Mouse (Mus musculus) CH12.LX (cell line): Measurements from ENCODE around the gene Edc3. TPM values are rescaled to one million over a fixed set of nuclear protein-coding genes. Genes with fewer than 3 reads are reported as not detected.

Source experiments
- DNase-seq: peaks from one replicate; pipeline ENCODE4 v3.0.0-alpha.2; 2013; ENCODE audit errors: extremely low read depth
- H3K27ac ChIP-seq: 2 replicates; pipeline ENCODE4 v1.5.1; 2012; ENCODE audit warnings: low read depth, mild to moderate bottlenecking, control low read depth, moderate library complexity; ENCODE audit not compliant: insufficient read depth
- H3K27me3 ChIP-seq: replicated peaks from 2 replicates; pipeline ENCODE3; 2012; ENCODE audit warnings: inconsistent platforms
- H3K36me3 ChIP-seq, 2 experiments: replicated peaks in 1 of 2; 2 replicates each; pipeline versions ENCODE3 to v1.6.1; 2012; ENCODE audit warnings: inconsistent platforms in 1 of 2, low read length in 1 of 2, mild to moderate bottlenecking in 1 of 2, mixed read lengths in 1 of 2, moderate library complexity in 1 of 2; ENCODE audit not compliant: control insufficient read depth in 1 of 2, insufficient read depth in 1 of 2
- H3K4me1 ChIP-seq, 2 experiments: 2 replicates each; pipeline ENCODE4 v1.6.1; 2012; ENCODE audit warnings: inconsistent platforms in 1 of 2, moderate library complexity in 1 of 2; ENCODE audit not compliant: insufficient read depth in 2 of 2, control insufficient read depth in 1 of 2
- H3K4me2 ChIP-seq: 2 replicates; pipeline ENCODE4 v1.6.1; 2012; ENCODE audit warnings: low read depth, mild to moderate bottlenecking, control low read depth; ENCODE audit not compliant: poor library complexity, insufficient read depth, severe bottlenecking
- H3K4me3 ChIP-seq, 3 experiments: fragments of 150-350 bp in 1 of 3; sonication (generic) in 1 of 3; replicated peaks in 1 of 3; 2 replicates each; pipeline versions ENCODE3 to v1.5.1; 2011 to 2012; ENCODE audit warnings: low read depth in 2 of 3, low read length in 2 of 3, mild to moderate bottlenecking in 2 of 3, moderate library complexity in 2 of 3, control low read depth in 1 of 3, improper control_type of control experiment in 1 of 3, inconsistent platforms in 1 of 3, mixed read lengths in 1 of 3; ENCODE audit not compliant: poor library complexity in 1 of 3
- H3K79me2 ChIP-seq: replicated peaks from 2 replicates; pipeline ENCODE4 v1.6.1; 2012; ENCODE audit warnings: mild to moderate bottlenecking, moderate library complexity; ENCODE audit not compliant: control insufficient read depth, poor library complexity, insufficient read depth, severe bottlenecking; ENCODE audit errors: extremely low read depth
- H3K9ac ChIP-seq: 2 replicates; pipeline ENCODE4 v1.6.1; 2012; ENCODE audit warnings: low read depth, mild to moderate bottlenecking, control low read depth, moderate library complexity; ENCODE audit not compliant: insufficient read depth
- H3K9me3 ChIP-seq: replicated peaks from 2 replicates; pipeline ENCODE3; 2012; ENCODE audit warnings: low read length, inconsistent platforms, mixed read lengths
- BHLHE40 ChIP-seq: IDR thresholded peaks from 2 replicates; pipeline ENCODE4 v1.6.1; 2011; ENCODE audit warnings: mild to moderate bottlenecking, low read depth, low read length, improper control_type of control experiment
- CHD1 ChIP-seq: IDR thresholded peaks from 2 replicates; pipeline ENCODE4 v1.6.1; 2012; ENCODE audit warnings: low read depth, low read length, improper control_type of control experiment, inconsistent platforms
- CHD2 ChIP-seq: IDR thresholded peaks from 2 replicates; pipeline ENCODE4 v1.6.1; 2011; ENCODE audit warnings: low read length, improper control_type of control experiment
- CTCF ChIP-seq, 2 experiments: IDR thresholded peaks in 1 of 2; conservative IDR thresholded peaks in 1 of 2; 2 replicates each; pipeline ENCODE4 v1.5.1; 2011 to 2012; ENCODE audit warnings: low read depth in 2 of 2, low read length in 2 of 2, improper control_type of control experiment in 1 of 2, inconsistent platforms in 1 of 2, mild to moderate bottlenecking in 1 of 2, moderate library complexity in 1 of 2
- E2F4 ChIP-seq: IDR thresholded peaks from 2 replicates; pipeline ENCODE4 v1.6.1; 2011; ENCODE audit warnings: low read depth, low read length, improper control_type of control experiment; ENCODE audit not compliant: insufficient replicate concordance
- ELF1 ChIP-seq: IDR thresholded peaks from 2 replicates; pipeline ENCODE4 v1.6.1; 2014; ENCODE audit warnings: low read depth, mild to moderate bottlenecking, inconsistent platforms, low read length, improper control_type of control experiment
- EP300 ChIP-seq: IDR thresholded peaks from 2 replicates; pipeline ENCODE4 v1.6.1; 2011; ENCODE audit warnings: low read length, improper control_type of control experiment
- GABPA ChIP-seq: IDR thresholded peaks from 2 replicates; pipeline ENCODE4 v1.6.1; 2012; ENCODE audit warnings: low read depth, low read length, improper control_type of control experiment, inconsistent platforms; ENCODE audit not compliant: insufficient replicate concordance
- HCFC1 ChIP-seq: IDR thresholded peaks from 2 replicates; pipeline ENCODE4 v1.6.1; 2012; ENCODE audit warnings: low read depth, mild to moderate bottlenecking, inconsistent platforms, low read length, improper control_type of control experiment
- JUN ChIP-seq: IDR thresholded peaks from 2 replicates; pipeline ENCODE4 v1.6.1; 2011; ENCODE audit warnings: low read depth, mild to moderate bottlenecking, low read length, improper control_type of control experiment, moderate library complexity; ENCODE audit not compliant: insufficient read depth
- JUND ChIP-seq: conservative IDR thresholded peaks from 2 replicates; pipeline ENCODE4 v1.6.1; 2011; ENCODE audit warnings: low read depth, low read length, improper control_type of control experiment
- KAT2A ChIP-seq: IDR thresholded peaks from 2 replicates; pipeline ENCODE4 v1.6.1; 2012; ENCODE audit warnings: low read length, improper control_type of control experiment, inconsistent platforms; ENCODE audit not compliant: insufficient replicate concordance
- MAFK ChIP-seq: IDR thresholded peaks from 2 replicates; pipeline ENCODE4 v1.6.1; 2011; ENCODE audit warnings: low read length, improper control_type of control experiment; ENCODE audit not compliant: insufficient replicate concordance
- MAX ChIP-seq: IDR thresholded peaks from 2 replicates; pipeline ENCODE4 v1.6.1; 2011; ENCODE audit warnings: low read length, improper control_type of control experiment
- MAZ ChIP-seq: IDR thresholded peaks from 2 replicates; pipeline ENCODE4 v1.6.1; 2012; ENCODE audit warnings: low read depth, mild to moderate bottlenecking, inconsistent platforms, low read length, improper control_type of control experiment, moderate library complexity
- MEF2A ChIP-seq: IDR thresholded peaks from 2 replicates; pipeline ENCODE4 v1.6.1; 2014; ENCODE audit warnings: low read depth, mild to moderate bottlenecking, inconsistent platforms, low read length, improper control_type of control experiment, borderline replicate concordance
- MXI1 ChIP-seq: IDR thresholded peaks from 2 replicates; pipeline ENCODE4 v1.6.1; 2011; ENCODE audit warnings: mild to moderate bottlenecking, low read depth, low read length, improper control_type of control experiment
- MYC ChIP-seq: IDR thresholded peaks from 2 replicates; pipeline ENCODE4 v1.6.1; 2011; ENCODE audit warnings: low read depth, mild to moderate bottlenecking, improper control_type of control experiment, low read length
- NELFE ChIP-seq: IDR thresholded peaks from 2 replicates; pipeline ENCODE4 v1.6.1; 2011; ENCODE audit warnings: low read depth, low read length, improper control_type of control experiment
- NRF1 ChIP-seq: IDR thresholded peaks from 2 replicates; pipeline ENCODE4 v1.6.1; 2014; ENCODE audit warnings: low read depth, mild to moderate bottlenecking, inconsistent platforms, low read length, improper control_type of control experiment, moderate library complexity
- PAX5 ChIP-seq: IDR thresholded peaks from 2 replicates; pipeline ENCODE4 v1.6.1; 2012; ENCODE audit warnings: low read length, inconsistent platforms, mixed read lengths
- POLR2A ChIP-seq: IDR thresholded peaks from 2 replicates; pipeline ENCODE4 v1.6.1; 2011; ENCODE audit warnings: low read depth, mild to moderate bottlenecking, improper control_type of control experiment, low read length
- SIN3A ChIP-seq: IDR thresholded peaks from 2 replicates; pipeline ENCODE4 v1.6.1; 2012; ENCODE audit warnings: low read length, improper control_type of control experiment, inconsistent platforms
- SMC3 ChIP-seq: IDR thresholded peaks from 2 replicates; pipeline ENCODE4 v1.6.1; 2011; ENCODE audit warnings: low read depth, low read length, improper control_type of control experiment
- TBP ChIP-seq: conservative IDR thresholded peaks from 2 replicates; pipeline ENCODE4 v1.6.1; 2011; ENCODE audit warnings: low read depth, low read length, improper control_type of control experiment
- TCF12 ChIP-seq: IDR thresholded peaks from 2 replicates; pipeline ENCODE4 v1.6.1; 2014; ENCODE audit warnings: low read depth, mild to moderate bottlenecking, inconsistent platforms, low read length, improper control_type of control experiment
- UBTF ChIP-seq: IDR thresholded peaks from 2 replicates; pipeline ENCODE4 v1.6.1; 2012; ENCODE audit warnings: low read depth, mild to moderate bottlenecking, inconsistent platforms, low read length, improper control_type of control experiment, moderate library complexity
- USF2 ChIP-seq: conservative IDR thresholded peaks from 2 replicates; pipeline ENCODE4 v1.6.1; 2011; ENCODE audit warnings: low read depth, low read length, improper control_type of control experiment
- ZKSCAN1 ChIP-seq: IDR thresholded peaks from 2 replicates; pipeline ENCODE4 v1.6.1; 2012; ENCODE audit warnings: low read depth, inconsistent platforms, low read length, improper control_type of control experiment, borderline replicate concordance
- ZMIZ1 ChIP-seq: IDR thresholded peaks from 2 replicates; pipeline ENCODE4 v1.6.1; 2012; ENCODE audit warnings: low read depth, mild to moderate bottlenecking, inconsistent platforms, low read length, improper control_type of control experiment
- dilution Hi-C: fragments of 300-500 bp; cut with MboI; formaldehyde crosslinking; loops from 2 replicates; pipeline ENCODE4 v1.14.3; 2020; ENCODE audit warnings: low sequenced_read_pairs; ENCODE audit not compliant: extremely low pct_unique_long_range_greater_than_20kb, extremely low pct_ligation_motif_present
- in situ Hi-C: fragments of 300-500 bp; cut with MboI; formaldehyde crosslinking; loops from 3 replicates; pipeline ENCODE4 v1.14.3; 2019; ENCODE audit warnings: low sequenced_read_pairs, low pct_ligation_motif_present, low pct_unique_long_range_greater_than_20kb, mixed read lengths
- polyA plus RNA-seq: library from polyadenylated mRNA; unstranded; fragments of >175 nt; gene quantifications from 2 replicates; pipeline ENCODE4 v1.2.1, GENCODE M21; 2012; ENCODE audit warnings: low read depth; ENCODE audit not compliant: insufficient read length
- total RNA-seq, 2 experiments: library from RNA; depleted of rRNA; stranded (reverse); fragments of 300-350 nt in 1 of 2; fragments of >200 nt in 1 of 2; gene quantifications; 2 replicates each; pipeline ENCODE4 v1.2.3; 2012 to 2014

The Edc3 gene
- total and polyA plus RNA-seq, 3 experiments: 10.6 to 24.1 (median 13.6) TPM

DNA sequence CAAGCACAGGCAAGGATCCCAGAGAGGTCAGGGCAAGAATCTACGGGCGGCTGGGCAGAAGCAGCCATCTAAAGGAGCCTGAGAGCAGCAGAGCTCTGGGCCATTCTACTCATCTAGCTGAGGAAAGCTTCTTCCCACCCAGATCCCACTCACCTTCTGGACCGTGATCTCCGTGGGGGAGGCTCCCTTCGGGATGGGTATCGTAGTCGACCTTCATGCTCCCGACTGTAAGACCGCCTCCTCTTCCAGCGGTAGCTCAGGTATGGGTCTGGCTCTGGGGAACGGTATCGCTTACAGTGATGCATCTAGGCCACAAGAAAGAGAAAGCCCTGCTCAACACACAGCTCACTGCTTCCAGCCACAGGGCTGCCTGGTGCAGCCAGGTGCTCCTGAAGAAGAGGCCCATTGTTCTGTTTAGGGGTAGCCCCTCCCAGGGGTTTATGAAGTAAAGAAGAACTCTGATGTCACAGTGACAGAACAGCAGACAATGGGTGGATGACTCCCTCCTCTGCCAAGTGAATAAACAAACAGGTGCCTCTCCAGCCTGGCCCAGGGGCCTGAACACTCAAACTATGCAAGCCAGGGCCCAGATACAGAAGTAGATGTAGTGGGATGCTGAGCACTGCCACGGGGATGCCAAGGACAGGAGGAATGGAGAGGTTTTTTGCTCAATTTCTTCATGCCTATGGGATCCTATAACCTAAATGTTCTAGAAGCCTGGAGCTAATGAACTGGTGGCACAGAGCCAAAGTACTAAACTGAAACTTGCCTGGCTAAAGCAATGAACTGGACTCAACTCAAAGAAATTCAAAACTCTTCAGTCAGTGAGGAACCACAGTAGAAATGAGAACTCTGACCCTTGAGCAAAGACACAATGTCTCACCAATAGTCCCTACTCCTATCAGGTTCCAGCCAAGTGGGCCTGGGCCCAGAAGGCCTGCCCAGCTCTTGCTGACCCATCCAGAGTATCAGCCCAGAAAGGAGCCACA, 53.5 kb downstream of the Edc3 start:
- H3K9ac ChIP-seq: peak overlapping the region; percentile 5; the same call in 1 of the 2 replicates
- H3K4me3 ChIP-seq: peak overlapping the region in 1 of 3 experiments; percentile 30
- no peak overlapping the region for H3K27ac ChIP-seq
- peaks cover 4 to 49% of the 10 kb centered on the region in 2 experiments for H3K4me1 ChIP-seq
- peaks cover 7% of the 10 kb centered on the region for H3K27me3 ChIP-seq
- H3K4me2 ChIP-seq: peak overlapping the region; percentile 93; the same call in 1 of the 2 replicates
- no peaks in the 10 kb centered on the region for H3K9me3 ChIP-seq
- peaks cover 48 to 51% of the 10 kb centered on the region in 2 experiments for H3K36me3 ChIP-seq
- no peak for TF ChIP-seq NRF1
- no peak for TF ChIP-seq SMC3
- TF ChIP-seq UBTF: no peak
- no peak for TF ChIP-seq EP300
- no peak for TF ChIP-seq ZMIZ1
- no peak for TF ChIP-seq MXI1
- TF ChIP-seq CHD1: peak; percentile 59; the same call in 1 of the 2 replicates
- dilution Hi-C loops (no loop called here), in situ Hi-C loops (no loop called here)
- H3K79me2 ChIP-seq: peaks cover 59% of the 10 kb centered on the region
- DNase-seq: no peak

DNA sequence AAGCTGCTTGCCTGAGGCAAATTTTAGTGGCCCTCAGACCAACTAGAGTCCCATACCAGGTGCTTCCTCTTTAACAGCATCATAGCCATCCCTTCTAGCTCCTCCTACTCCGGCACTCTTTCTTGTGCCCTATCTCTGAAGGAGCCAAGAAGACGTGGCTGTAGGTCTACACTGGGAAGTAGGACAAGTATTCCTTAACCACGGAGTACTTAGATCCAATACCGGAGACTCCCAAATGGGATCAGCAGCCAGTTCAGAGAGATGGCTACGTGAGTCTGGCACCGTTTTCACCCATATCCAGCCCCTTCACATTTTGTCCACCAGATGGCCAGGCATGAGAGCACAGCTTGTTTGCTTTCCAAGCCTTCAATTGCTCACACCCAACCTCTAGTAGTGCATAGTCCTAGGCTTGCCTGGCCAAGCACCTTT, 54.2 kb downstream of the Edc3 start:
- H3K79me2 ChIP-seq: peaks cover 55% of the 10 kb centered on the region
- peak; percentile 65 for DNase-seq
- H3K4me3 ChIP-seq: peak overlapping the region; percentile 24 to 54 (median 30)
- dilution Hi-C loops (no loop called here), in situ Hi-C loops (no loop called here)
- H3K36me3 ChIP-seq: peaks cover 41 to 44% of the 10 kb centered on the region in 2 experiments
- H3K27me3 ChIP-seq: peaks cover 14% of the 10 kb centered on the region
- H3K9me3 ChIP-seq: no peaks in the 10 kb centered on the region
- H3K4me2 ChIP-seq: peak overlapping the region; percentile 93
- H3K9ac ChIP-seq: peak overlapping the region; percentile 84; the same call in 1 of the 2 replicates
- H3K4me1 ChIP-seq: peaks cover 4 to 50% of the 10 kb centered on the region in 2 experiments
- no peak overlapping the region for H3K27ac ChIP-seq
- TF ChIP-seq MXI1 (peak; percentile 27; the same call in 1 of the 2 replicates), CHD1 (0 out of 2 replicates have a peak, but pooled peaks have one; percentile 4), TCF12 (peak; percentile 22; the same call in 1 of the 2 replicates), POLR2A (no peak), MAFK (no peak), CTCF (conservative IDR thresholded peaks at IDR 0.05 in 1 of 2, IDR thresholded peaks at IDR 0.05 in 1 of 2; ENCODE audit: low read depth in 2 of 2, low read length in 2 of 2) (peak; percentile 42 to 73), JUND (no peak), NRF1 (no peak), SIN3A (peak; percentile 64; the same call in 1 of the 2 replicates), EP300 (no peak), HCFC1 (no peak), ZKSCAN1 (no peak), KAT2A (no peak), MAX (peak; percentile 41), NELFE (no peak), CHD2 (no peak), USF2 (no peak), MYC (no peak), PAX5 (no peak), BHLHE40 (no peak), ELF1 (no peak), TBP (no peak), JUN (no peak), ZMIZ1 (no peak), MAZ (no peak), E2F4 (no peak), GABPA (no peak), SMC3 (peak; percentile 74), MEF2A (no peak)
